Mouse (Mus musculus) embryonic facial prominence, embryonic 10.5 days (tissue): Measurements from ENCODE around the gene Selenof. TPM values are rescaled to one million over a fixed set of nuclear protein-coding genes. Genes with fewer than 3 reads are reported as not detected.

Experiments used
- DNase-seq: peaks from one replicate; pipeline ENCODE4 v3.0.0-alpha.2; 2017; ENCODE audit warnings: low spot score
- H3K27ac ChIP-seq: fragments of 300-500 bp; sonication (generic); replicated peaks from 2 replicates; pipeline ENCODE4 v1.5.1; 2016; ENCODE audit warnings: mild to moderate bottlenecking
- H3K27me3 ChIP-seq: fragments of 300-500 bp; sonication (generic); replicated peaks from 2 replicates; pipeline ENCODE4 v1.6.1; 2016; ENCODE audit warnings: low read depth, mild to moderate bottlenecking; ENCODE audit not compliant: poor library complexity, severe bottlenecking
- H3K36me3 ChIP-seq: fragments of 300-500 bp; sonication (generic); replicated peaks from 2 replicates; pipeline ENCODE4 v1.6.1; 2016; ENCODE audit warnings: mild to moderate bottlenecking, moderate library complexity
- H3K4me1 ChIP-seq: fragments of 300-500 bp; sonication (generic); 2 replicates; pipeline ENCODE4 v1.6.1; 2016
- H3K4me3 ChIP-seq: fragments of 300-500 bp; sonication (generic); 2 replicates; pipeline ENCODE4 v1.5.1; 2016; ENCODE audit warnings: mild to moderate bottlenecking, moderate library complexity
- H3K9me3 ChIP-seq: fragments of 300-500 bp; sonication (generic); 2 replicates; pipeline ENCODE4 v1.6.1; 2016; ENCODE audit warnings: mild to moderate bottlenecking
- WGBS: fragments of 180-500 bp; shearing (Covaris S2); methylation state at CpG from one replicate; pipeline ENCODE4 v1.1.7; 2016; 5-methylcytosine and 5-hydroxymethylcytosine counted together
- polyA plus RNA-seq: library from polyadenylated mRNA; unstranded; fragments of >200 nt; fragmentation: Nextera tagmentation; extraction: Ambion mirVana; gene quantifications from 2 replicates; pipeline ENCODE4 v1.2.1, GENCODE M21; 2016

The Selenof gene
- polyA plus RNA-seq, 1 experiment from 2014 or later = 456 TPM

DNA sequence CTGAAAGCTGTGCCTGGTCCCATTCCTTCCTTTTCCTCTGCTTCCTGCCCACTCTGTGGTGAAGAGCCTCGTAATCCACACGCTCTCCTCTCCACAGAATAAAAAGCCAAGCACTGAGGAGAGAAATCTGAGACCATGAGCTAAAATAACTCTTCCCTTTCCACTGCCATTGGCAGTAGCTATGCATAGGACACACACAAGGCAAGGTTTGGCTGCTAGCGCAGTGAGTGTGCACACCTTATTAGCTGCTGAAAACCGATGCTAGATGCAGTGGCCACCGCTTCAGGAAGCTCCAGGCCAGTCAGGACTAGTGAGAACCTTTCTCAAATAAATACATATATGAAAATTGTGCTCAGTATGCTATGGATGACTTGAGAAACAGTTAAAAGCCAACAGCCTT is 20.1 kb upstream of the Selenof start:
- 91% methylated on average over 5 of the region's 5 CpGs for WGBS

DNA sequence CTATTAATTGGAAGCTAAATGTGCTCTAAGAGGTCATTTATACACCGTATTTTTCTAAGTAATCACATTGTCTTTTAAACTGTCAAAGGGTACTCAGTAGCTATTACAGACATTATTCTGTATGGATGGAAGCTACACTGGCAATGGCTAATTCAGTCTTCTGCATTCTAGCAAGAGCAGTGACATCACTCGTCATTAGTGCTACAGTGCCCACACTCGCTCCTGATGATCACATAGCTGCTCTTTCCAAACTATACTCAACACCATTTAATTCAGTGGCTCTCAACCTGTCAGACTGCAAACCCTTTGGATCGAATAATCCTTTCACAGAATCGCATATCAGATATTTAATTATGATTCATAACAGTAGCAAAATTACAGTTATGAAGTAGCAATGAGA is 19.4 kb upstream of the Selenof start:
- H3K36me3 ChIP-seq = no peaks in the 10 kb centered on the region
- H3K9me3 ChIP-seq = no peaks in the 10 kb centered on the region
- no peak for DNase-seq
- H3K4me3 ChIP-seq = no peak overlapping the region
- peaks cover 16% of the 10 kb centered on the region for H3K4me1 ChIP-seq
- WGBS = 91% methylated on average over 5 of the region's 5 CpGs
- no peaks in the 10 kb centered on the region for H3K27me3 ChIP-seq
- H3K27ac ChIP-seq = no peak overlapping the region

More for the DNA sequence above, 20.1 kb upstream of the Selenof start:
- Histone ChIP-seq H3K27ac (no peak overlapping the region), H3K4me1 (peaks cover 16% of the 10 kb centered on the region), H3K36me3 (no peaks in the 10 kb centered on the region), H3K4me3 (no peak overlapping the region), H3K27me3 (no peaks in the 10 kb centered on the region), H3K9me3 (no peaks in the 10 kb centered on the region)
- no peak for DNase-seq

DNA sequence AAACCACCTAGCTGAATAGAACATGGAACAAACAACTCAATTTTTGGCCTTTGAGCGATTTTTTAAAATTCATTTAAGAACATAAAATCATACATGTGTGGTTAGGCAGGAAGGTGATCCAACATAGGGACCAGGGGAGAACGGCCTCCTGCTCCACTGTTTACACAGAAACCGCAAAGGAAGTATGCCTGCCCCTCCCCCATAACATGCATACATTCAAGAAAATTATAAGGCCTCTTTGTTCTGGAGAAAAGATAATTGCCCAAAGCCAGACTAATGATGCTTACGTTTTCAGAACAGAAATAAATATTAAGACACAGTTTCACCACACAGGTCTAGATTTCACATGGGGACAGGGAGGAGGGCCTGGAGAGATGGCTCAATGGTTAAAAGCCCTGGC is 18.7 kb upstream of the Selenof start:
- no peaks in the 10 kb centered on the region for H3K9me3 ChIP-seq
- WGBS = 67% methylated on average over 4 of the region's 4 CpGs
- H3K36me3 ChIP-seq = no peaks in the 10 kb centered on the region

DNA sequence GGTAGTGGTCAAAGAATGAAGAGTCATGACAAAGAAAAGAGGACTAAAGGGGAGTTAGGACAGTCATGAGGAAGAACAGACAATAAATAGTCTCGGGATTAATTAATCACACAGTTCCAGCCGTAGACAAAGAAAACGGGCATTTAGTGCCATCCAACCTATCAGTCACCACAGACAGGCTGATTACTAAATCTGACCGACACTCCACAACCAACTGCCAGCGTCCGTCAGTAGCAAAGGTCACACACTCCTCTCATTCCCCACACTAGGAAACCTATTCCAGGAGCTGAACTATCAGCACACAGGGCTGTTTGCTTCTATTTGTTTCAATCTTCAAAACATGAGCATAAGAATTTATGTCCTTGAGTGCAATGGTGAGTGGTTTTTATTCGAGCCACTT is 16.2 kb upstream of the Selenof start:
- H3K27me3 ChIP-seq = no peaks in the 10 kb centered on the region
- H3K9me3 ChIP-seq = no peaks in the 10 kb centered on the region
- 74% methylated on average over 7 of the region's 7 CpGs for WGBS
- H3K36me3 ChIP-seq = no peaks in the 10 kb centered on the region
- peaks cover 34% of the 10 kb centered on the region for H3K4me1 ChIP-seq
- no peak overlapping the region for H3K27ac ChIP-seq
- H3K4me3 ChIP-seq = no peak overlapping the region
- no peak for DNase-seq

More for the DNA sequence above, 18.7 kb upstream of the Selenof start:
- Histone ChIP-seq H3K4me3 (no peak overlapping the region), H3K27ac (no peak overlapping the region), H3K27me3 (no peaks in the 10 kb centered on the region), H3K4me1 (peaks cover 21% of the 10 kb centered on the region)
- DNase-seq = no peak

GRCm38 (mm10) chr3:144554503-144554902 is 15.6 kb upstream of the Selenof start:
- DNase-seq = no peak
- no peaks in the 10 kb centered on the region for H3K9me3 ChIP-seq
- no peak overlapping the region for H3K27ac ChIP-seq
- 78% methylated on average over 9 of the region's 9 CpGs for WGBS
- peaks cover 37% of the 10 kb centered on the region for H3K4me1 ChIP-seq
- H3K4me3 ChIP-seq = no peak overlapping the region
- H3K36me3 ChIP-seq = no peaks in the 10 kb centered on the region
- H3K27me3 ChIP-seq = no peaks in the 10 kb centered on the region

DNA sequence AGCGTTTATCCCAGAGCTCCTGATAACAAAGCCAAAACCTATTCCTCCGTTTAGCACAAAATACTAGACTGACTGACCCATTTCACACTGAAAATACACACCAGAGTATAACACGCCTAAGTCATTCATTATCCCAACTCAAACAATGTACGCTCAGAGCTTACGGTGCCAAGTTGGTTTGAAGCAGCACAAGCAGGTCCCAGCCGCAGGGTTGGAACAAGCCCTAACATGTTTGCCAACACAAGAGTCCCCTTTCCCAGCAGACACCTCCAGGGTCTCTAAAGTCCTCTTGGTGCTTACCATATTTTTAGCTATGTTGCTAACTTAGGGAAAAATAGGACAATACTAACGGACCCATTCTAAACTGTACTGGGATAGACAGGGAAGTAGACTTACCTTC is 15.0 kb upstream of the Selenof start:
- Histone ChIP-seq H3K4me1 (peaks cover 39% of the 10 kb centered on the region), H3K9me3 (no peaks in the 10 kb centered on the region), H3K27me3 (no peaks in the 10 kb centered on the region), H3K4me3 (no peak overlapping the region), H3K36me3 (no peaks in the 10 kb centered on the region), H3K27ac (no peak overlapping the region)
- no peak for DNase-seq
- 89% methylated on average over 7 of the region's 7 CpGs for WGBS

GRCm38 (mm10) chr3:144556625-144557324 is 13.3 kb upstream of the Selenof start:
- Histone ChIP-seq H3K9me3 (no peaks in the 10 kb centered on the region), H3K4me3 (peak overlapping the region; percentile 37), H3K4me1 (peaks cover 33% of the 10 kb centered on the region), H3K27ac (peak overlapping the region; percentile 60), H3K36me3 (no peaks in the 10 kb centered on the region; the same call in 1 of the 2 replicates), H3K27me3 (no peaks in the 10 kb centered on the region)
- DNase-seq = peak; percentile 41
- 5% methylated on average over 16 of the region's 16 CpGs for WGBS

GRCm38 (mm10) chr3:144558274-144558673 is 11.8 kb upstream of the Selenof start:
- no peaks in the 10 kb centered on the region; the same call in 1 of the 2 replicates for H3K36me3 ChIP-seq
- DNase-seq = no peak
- H3K4me3 ChIP-seq = no peak overlapping the region
- H3K27ac ChIP-seq = 0 out of 2 replicates have a peak overlapping the region, but pooled peaks have one; percentile 30
- no peaks in the 10 kb centered on the region for H3K9me3 ChIP-seq
- no peaks in the 10 kb centered on the region for H3K27me3 ChIP-seq
- H3K4me1 ChIP-seq = peaks cover 32% of the 10 kb centered on the region
- 63% methylated on average over 5 of the region's 5 CpGs for WGBS

- H3K36me3 ChIP-seq = no peaks in the 10 kb centered on the region; the same call in 1 of the 2 replicates
These were observed 8.4 kb upstream of the Selenof start for GRCm38 (mm10) chr3:144561511-144562250.

DNA sequence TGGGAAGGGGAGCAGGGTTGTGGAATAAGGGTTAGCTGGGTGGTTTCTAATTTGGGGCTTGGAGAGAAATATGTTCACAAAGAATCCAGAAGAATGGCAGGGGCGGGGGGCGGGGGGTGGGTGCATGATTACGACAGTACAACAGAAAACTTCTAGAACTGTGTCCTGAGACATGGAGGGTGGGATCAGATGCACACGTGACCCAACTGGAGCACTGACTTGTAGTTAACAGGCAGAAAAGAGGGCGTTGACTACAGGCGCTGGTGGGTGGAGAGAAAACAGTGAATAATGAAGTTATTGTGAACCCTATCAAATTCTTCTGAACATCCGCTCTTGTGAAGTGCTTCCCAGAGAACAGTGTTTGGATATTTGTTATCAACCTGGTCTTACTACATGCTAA is 6.2 kb upstream of the Selenof start:
- Histone ChIP-seq H3K27ac (no peak overlapping the region), H3K27me3 (no peaks in the 10 kb centered on the region), H3K36me3 (no peaks in the 10 kb centered on the region; the same call in 1 of the 2 replicates), H3K4me3 (no peak overlapping the region), H3K9me3 (no peaks in the 10 kb centered on the region), H3K4me1 (peaks cover 18% of the 10 kb centered on the region)
- 90% methylated on average over 7 of the region's 7 CpGs for WGBS
- no peak for DNase-seq

More at GRCm38 (mm10) chr3:144561511-144562250, 8.4 kb upstream of the Selenof start:
- 71% methylated on average over 22 of the region's 22 CpGs for WGBS
- H3K4me3 ChIP-seq = no peak overlapping the region
- no peak for DNase-seq
- no peak overlapping the region for H3K27ac ChIP-seq
- H3K27me3 ChIP-seq = no peaks in the 10 kb centered on the region
- no peaks in the 10 kb centered on the region for H3K9me3 ChIP-seq
- H3K4me1 ChIP-seq = peaks cover 19% of the 10 kb centered on the region

DNA sequence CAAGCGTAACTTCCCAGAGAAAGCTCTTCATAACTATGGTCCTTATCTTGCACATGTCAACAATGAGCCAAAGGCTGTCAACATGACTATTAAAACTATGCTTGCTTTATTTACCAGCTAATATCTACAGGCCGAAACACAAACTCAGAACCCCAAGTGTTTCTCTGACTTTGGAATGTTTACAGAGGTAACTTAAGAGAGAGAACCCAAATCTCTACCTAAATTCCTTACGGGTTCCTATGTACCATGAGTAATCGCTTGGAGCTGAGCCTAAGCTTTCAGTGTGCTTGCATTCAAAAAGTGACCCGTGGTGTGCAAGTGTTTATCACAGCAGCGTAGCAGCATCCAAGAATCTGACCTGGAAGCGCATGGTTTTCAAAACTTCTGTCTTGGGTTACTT is 4.9 kb upstream of the Selenof start:
- DNase-seq = no peak
- WGBS = 93% methylated on average over 7 of the region's 7 CpGs
- Histone ChIP-seq H3K36me3 (no peaks in the 10 kb centered on the region; the same call in 1 of the 2 replicates), H3K4me3 (no peak overlapping the region), H3K27ac (no peak overlapping the region), H3K9me3 (no peaks in the 10 kb centered on the region), H3K4me1 (peaks cover 13% of the 10 kb centered on the region), H3K27me3 (no peaks in the 10 kb centered on the region)

DNA sequence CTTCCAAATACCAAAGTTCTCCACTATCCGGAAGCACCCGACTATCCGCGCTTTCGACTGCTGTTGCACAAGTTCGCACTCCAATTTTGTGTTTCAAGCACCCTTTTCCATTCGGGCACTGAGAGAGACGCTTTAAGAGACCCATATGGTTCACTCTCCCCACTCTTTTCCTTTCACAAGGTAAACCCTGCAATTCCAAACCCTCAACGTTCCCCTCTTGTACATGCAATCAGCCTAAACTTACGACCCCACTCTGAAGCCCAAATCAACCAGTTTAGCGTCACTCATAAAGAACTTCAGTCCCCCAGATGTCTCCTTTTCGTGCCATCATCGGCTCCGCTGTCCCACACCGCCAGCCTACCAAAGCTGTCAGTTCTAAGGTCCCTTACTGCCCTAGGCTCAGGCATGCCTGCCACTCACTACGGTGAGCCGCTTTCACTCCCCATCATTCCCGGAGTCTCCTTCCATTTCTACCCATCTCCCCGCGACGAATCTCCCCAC is 1.2 kb upstream of the Selenof start:
- Histone ChIP-seq H3K4me1 (peaks cover 29% of the 10 kb centered on the region), H3K36me3 (peaks cover 17% of the 10 kb centered on the region), H3K4me3 (peak overlapping the region; percentile 89), H3K9me3 (no peaks in the 10 kb centered on the region), H3K27ac (peak overlapping the region; percentile 98), H3K27me3 (no peaks in the 10 kb centered on the region)
- peak; percentile 33 for DNase-seq
- under 1% methylated on average over 21 of the region's 21 CpGs for WGBS
